Mouse (Mus musculus) liver, postnatal 0 days (tissue): Measurements from ENCODE around the gene Adamts16.

ENCODE experiments used
- CTCF ChIP-seq: sonication (generic); IDR thresholded peaks from 2 replicates; pipeline ENCODE4 v1.5.1; 2016; ENCODE audit warnings: antibody characterized with exemption, low read depth
- EP300 ChIP-seq: IDR thresholded peaks from 2 replicates; pipeline ENCODE4 v1.6.1; 2016; ENCODE audit warnings: antibody characterized with exemption, low read depth, mild to moderate bottlenecking

DNA sequence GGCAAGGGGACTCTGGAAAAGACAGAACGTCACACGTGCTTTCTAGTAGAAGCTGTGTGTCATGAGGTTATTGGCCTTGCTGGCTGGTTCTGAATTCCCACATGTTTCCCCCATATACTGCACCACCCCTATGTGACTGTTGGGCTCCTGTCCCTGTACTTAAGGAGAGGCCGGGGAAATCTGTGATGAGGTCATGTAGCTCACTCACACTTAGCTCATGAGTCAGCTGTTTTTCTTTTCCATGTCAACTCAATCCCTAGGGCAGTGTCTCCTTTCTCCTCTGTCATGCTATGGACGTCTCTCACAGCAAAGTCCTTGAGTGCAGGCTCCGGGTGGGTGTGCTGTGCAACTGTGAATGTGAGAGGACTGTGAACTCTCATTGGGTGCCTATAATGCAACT lies 22.6 kb downstream of the Adamts16 start:
- TF ChIP-seq CTCF (no peak), EP300 (no peak)
